Mouse (Mus musculus) effector memory CD4-positive, alpha-beta T cell, adult 7 months (primary cell): ENCODE measurements around the gene Wasf3. TPM values are rescaled to one million over a fixed set of nuclear protein-coding genes. Genes with fewer than 3 reads are reported as not detected.

Experiments
- polyA plus RNA-seq: library from polyadenylated mRNA; unstranded; fragments of 100-300 nt; shearing (Covaris generic); gene quantifications from one replicate; pipeline ENCODE4 v1.2.1, GENCODE M21; 2017

Gene Wasf3
- polyA plus RNA-seq = 0.10 TPM

DNA sequence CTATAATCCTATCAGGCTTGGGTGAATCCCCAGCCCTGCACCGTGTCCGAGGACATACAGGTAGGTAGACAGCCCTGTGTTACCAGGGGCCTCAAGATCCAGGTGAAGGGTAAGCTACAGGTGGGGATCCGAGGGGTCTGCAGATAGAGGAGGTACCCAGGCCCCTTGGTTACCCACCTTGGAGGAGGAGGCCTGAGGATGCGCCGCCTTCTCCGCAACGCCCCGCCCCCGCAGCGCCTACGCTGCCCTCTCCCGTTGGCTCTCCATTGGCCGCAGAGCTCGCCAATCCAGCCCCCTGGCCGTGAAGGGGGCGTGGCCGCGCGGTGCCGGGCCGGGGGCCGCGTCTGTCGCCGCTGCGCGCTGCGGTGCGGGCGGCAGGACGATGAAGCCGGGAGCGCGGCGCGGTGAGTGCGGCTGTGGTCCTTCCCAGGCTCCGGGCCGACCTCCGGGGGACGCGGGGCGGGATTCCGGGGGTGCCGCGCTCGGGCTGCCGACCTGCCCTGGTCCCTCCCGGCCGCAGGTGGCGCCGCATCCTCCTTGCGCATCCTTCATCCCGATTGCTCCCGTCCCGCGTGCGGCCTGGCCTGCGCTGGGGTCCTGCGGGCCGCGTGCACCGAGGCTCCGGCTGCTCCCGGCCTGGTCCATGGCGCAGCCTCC lies at the start of gene Wasf3:
Gene Wasf3 (plus strand): TSS at position 51 of the 657 bp plus-strand sequence.

GRCm38 (mm10) chr5:146481665-146482064 lies 96.9 kb downstream of the Wasf3 start, which contains the start of gene Gm6408:
Gm6408 (plus strand) TSS chr5:146481965.

DNA sequence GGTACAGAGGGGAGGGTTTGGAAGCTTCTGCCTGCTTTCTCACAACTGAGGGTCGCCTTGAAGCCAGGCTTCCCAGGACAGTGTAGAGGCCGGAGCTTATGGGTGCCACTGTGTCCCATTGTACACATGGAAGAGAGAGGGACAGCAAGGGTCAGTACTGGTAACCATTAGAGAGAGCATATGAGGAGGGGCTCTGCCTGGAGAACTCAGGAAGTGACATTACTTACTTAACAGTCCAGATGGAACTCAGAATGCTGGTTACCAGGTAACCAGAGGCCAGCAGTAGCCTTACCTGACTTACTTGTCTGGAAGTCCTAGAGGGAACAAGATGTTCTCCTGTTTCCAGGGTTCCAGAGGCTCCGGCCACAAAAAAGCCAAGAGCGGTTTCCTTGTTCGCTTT lies 106.3 kb downstream of the Wasf3 start, which contains the start of gene Gm6370:
Gene Gm6370 (plus strand): TSS at position 301 of the 400 bp plus-strand sequence.

DNA sequence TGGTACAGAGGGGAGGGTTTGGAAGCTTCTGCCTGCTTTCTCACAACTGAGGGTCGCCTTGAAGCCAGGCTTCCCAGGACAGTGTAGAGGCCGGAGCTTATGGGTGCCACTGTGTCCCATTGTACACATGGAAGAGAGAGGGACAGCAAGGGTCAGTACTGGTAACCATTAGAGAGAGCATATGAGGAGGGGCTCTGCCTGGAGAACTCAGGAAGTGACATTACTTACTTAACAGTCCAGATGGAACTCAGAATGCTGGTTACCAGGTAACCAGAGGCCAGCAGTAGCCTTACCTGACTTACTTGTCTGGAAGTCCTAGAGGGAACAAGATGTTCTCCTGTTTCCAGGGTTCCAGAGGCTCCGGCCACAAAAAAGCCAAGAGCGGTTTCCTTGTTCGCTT lies 117.3 kb downstream of the Wasf3 start, which contains the start of gene 4930449I24Rik:
Gene 4930449I24Rik (plus strand): TSS at position 301 of the 400 bp plus-strand sequence.

DNA sequence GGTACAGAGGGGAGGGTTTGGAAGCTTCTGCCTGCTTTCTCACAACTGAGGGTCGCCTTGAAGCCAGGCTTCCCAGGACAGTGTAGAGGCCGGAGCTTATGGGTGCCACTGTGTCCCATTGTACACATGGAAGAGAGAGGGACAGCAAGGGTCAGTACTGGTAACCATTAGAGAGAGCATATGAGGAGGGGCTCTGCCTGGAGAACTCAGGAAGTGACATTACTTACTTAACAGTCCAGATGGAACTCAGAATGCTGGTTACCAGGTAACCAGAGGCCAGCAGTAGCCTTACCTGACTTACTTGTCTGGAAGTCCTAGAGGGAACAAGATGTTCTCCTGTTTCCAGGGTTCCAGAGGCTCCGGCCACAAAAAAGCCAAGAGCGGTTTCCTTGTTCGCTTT lies 129.0 kb downstream of the Wasf3 start, which contains the start of gene Gm3402:
Gene Gm3402 (plus strand): TSS at position 301 of the 400 bp plus-strand sequence.

Other genes starting within 250 kb of the Wasf3 start
- gene Gm5565, start 224.4 kb upstream of the Wasf3 start, polyA plus RNA-seq = not detected
- not detected for gene Gm6309, start 214.3 kb upstream of the Wasf3 start, polyA plus RNA-seq
- not detected for gene 1700001J03Rik, start 199.7 kb upstream of the Wasf3 start, polyA plus RNA-seq
- 76.1 TPM for gene Rnf6, start 163.4 kb upstream of the Wasf3 start, polyA plus RNA-seq
- gene Cdk8, start 153.8 kb upstream of the Wasf3 start, polyA plus RNA-seq = 14.2 TPM
- not detected for gene Gm6408, start 97.0 kb downstream of the Wasf3 start, polyA plus RNA-seq
- gene Gm6370, start 106.4 kb downstream of the Wasf3 start, polyA plus RNA-seq = not detected
- gene 4930449I24Rik, start 117.4 kb downstream of the Wasf3 start, polyA plus RNA-seq = not detected
- gene Gm3402, start 129.1 kb downstream of the Wasf3 start, polyA plus RNA-seq = not detected
- not detected for gene Gm3404, start 140.8 kb downstream of the Wasf3 start, polyA plus RNA-seq
- gene Gm3409, start 152.7 kb downstream of the Wasf3 start, polyA plus RNA-seq = not detected
- not detected for gene Gm3415, start 171.2 kb downstream of the Wasf3 start, polyA plus RNA-seq
- not detected for gene Gpr12, start 200.3 kb downstream of the Wasf3 start, polyA plus RNA-seq